In genomic region chr9:104194528-104194927, GRCm38 (mm10) we compare ENCODE assay signal across 19 mouse cellular contexts.
DNase-seq lines count a peak whose midpoint lies in the region; ATAC-seq and TF ChIP-seq lines count a peak whose summit lies in the region.
"Had no signal": no experiment of that assay in that cellular context is flagged by ENCODE, and none has a peak within 500 bp of the region (broad histone marks: within the 10 kb centered on the region; RNA-seq: fewer than 3 reads in every experiment).

No protein-coding gene starts in this region.

- no peak for TF ChIP-seq CTCF in heart, postnatal 0 days (IDR thresholded peaks at IDR 0.05; ENCODE audit: low read depth)

- H3K9ac ChIP-seq in heart, embryonic 13.5 days: no peak overlapping the region
- H3K9ac ChIP-seq in heart, embryonic 11.5 days (ENCODE audit: low read depth, low read length): no peak overlapping the region
- no peak overlapping the region for H3K9ac ChIP-seq in heart, postnatal 0 days (replicated peaks; ENCODE audit: low read depth, low read length)
- H3K9ac ChIP-seq: embryonic facial prominence, embryonic 13.5 days; forebrain, embryonic 12.5 days; hindbrain, embryonic 14.5 days; intestine, embryonic 15.5 days had no signal

- no peaks in the 10 kb centered on the region for H3K9me3 ChIP-seq in heart, embryonic 13.5 days
- no peaks in the 10 kb centered on the region for H3K9me3 ChIP-seq in heart, embryonic 11.5 days (replicated peaks; ENCODE audit: control insufficient read depth, low read length)
- H3K9me3 ChIP-seq in heart, postnatal 0 days (replicated peaks; ENCODE audit: control insufficient read depth, low read length): no peaks in the 10 kb centered on the region
- H3K9me3 ChIP-seq in heart, embryonic 10.5 days: no peaks in the 10 kb centered on the region
- H3K9me3 ChIP-seq: embryonic facial prominence, embryonic 13.5 days; forebrain, embryonic 12.5 days; intestine, embryonic 15.5 days had no signal

- no peak overlapping the region for H3K4me2 ChIP-seq in heart, embryonic 13.5 days
- no peak overlapping the region for H3K4me2 ChIP-seq in heart, embryonic 11.5 days
- no peak overlapping the region for H3K4me2 ChIP-seq in heart, postnatal 0 days (ENCODE audit: low read depth, low read length)
- H3K4me2 ChIP-seq: embryonic facial prominence, embryonic 13.5 days; forebrain, embryonic 12.5 days; hindbrain, embryonic 14.5 days; intestine, embryonic 15.5 days had no signal

- TF ChIP-seq EP300 in heart, postnatal 0 days (IDR thresholded peaks at IDR 0.05; ENCODE audit: low read depth): no peak

- H3K4me1 ChIP-seq in heart, embryonic 13.5 days: peaks cover 25% of the 10 kb centered on the region
- no peaks in the 10 kb centered on the region for H3K4me1 ChIP-seq in heart, embryonic 11.5 days (ENCODE audit: control insufficient read depth, insufficient read depth, low read length)
- H3K4me1 ChIP-seq in heart, postnatal 0 days (ENCODE audit: control insufficient read depth, insufficient read depth): peaks cover 4% of the 10 kb centered on the region; the same call in 1 of the 2 replicates
- H3K4me1 ChIP-seq in heart, embryonic 10.5 days: no peaks in the 10 kb centered on the region
- H3K4me1 ChIP-seq: embryonic facial prominence, embryonic 13.5 days; forebrain, embryonic 12.5 days; intestine, embryonic 15.5 days had no signal

- DNase-seq in heart, postnatal 0 days (ENCODE audit: low spot score): peak; percentile 76
- no peak for DNase-seq in heart, embryonic 10.5 days (ENCODE audit: low spot score)
- DNase-seq in retina, postnatal 1 day: peak; percentile 14
- no peak for DNase-seq in embryo, embryonic 11 days
- DNase-seq in layer of hippocampus, postnatal 36 days: no peak
- DNase-seq: adrenal gland, postnatal 10 days; cerebellum, adult 11-12 months; cerebellum, adult 9-10 months; cerebellum, postnatal 25 days; gastrocnemius, postnatal 10 days; kidney, adult 18-20 months had no signal

- WGBS in heart, embryonic 13.5 days: 44% methylated on average over 2 of the region's 2 CpGs
- 58% methylated on average over 2 of the region's 2 CpGs for WGBS in heart, embryonic 11.5 days (ENCODE audit: insufficient replicate concordance)
- WGBS in heart, postnatal 0 days: 45% methylated on average over 2 of the region's 2 CpGs
- 63% methylated on average over 2 of the region's 2 CpGs for whole genome bisulfite sequencing in heart, embryonic 10.5 days

- no peak overlapping the region for H3K4me3 ChIP-seq in heart, embryonic 13.5 days
- no peak overlapping the region for H3K4me3 ChIP-seq in heart, embryonic 11.5 days (ENCODE audit: low read depth, low read length)
- no peak overlapping the region for H3K4me3 ChIP-seq in heart, postnatal 0 days (ENCODE audit: low read depth, low read length)
- H3K4me3 ChIP-seq in heart, embryonic 10.5 days: no peak overlapping the region
- H3K4me3 ChIP-seq: embryonic facial prominence, embryonic 13.5 days; forebrain, embryonic 12.5 days; heart, adult 2 months; intestine, embryonic 15.5 days had no signal

- no peak for ATAC-seq in heart, embryonic 13.5 days (ENCODE audit: extremely low read depth, insufficient number of reproducible peaks, low FRiP score, low TSS enrichment)
- no peak for ATAC-seq in heart, embryonic 11.5 days (replicated peaks; ENCODE audit: insufficient number of reproducible peaks, low FRiP score, low TSS enrichment)
- ATAC-seq in heart, postnatal 0 days (ENCODE audit: insufficient read depth, low read depth): peak; percentile 77
- ATAC-seq: forebrain, embryonic 16.5 days; intestine, embryonic 15.5 days had no signal

- H3K27me3 ChIP-seq in heart, embryonic 13.5 days (replicated peaks): no peaks in the 10 kb centered on the region
- no peaks in the 10 kb centered on the region for H3K27me3 ChIP-seq in heart, embryonic 11.5 days (ENCODE audit: control insufficient read depth, insufficient read depth, low read length)
- no peaks in the 10 kb centered on the region for H3K27me3 ChIP-seq in heart, postnatal 0 days (ENCODE audit: control insufficient read depth, insufficient read depth, low read length)
- H3K27me3 ChIP-seq in heart, embryonic 10.5 days (ENCODE audit: insufficient read depth, poor library complexity, severe bottlenecking): no peaks in the 10 kb centered on the region
- H3K27me3 ChIP-seq: embryonic facial prominence, embryonic 13.5 days; forebrain, embryonic 12.5 days; intestine, embryonic 15.5 days had no signal

- peaks cover 75% of the 10 kb centered on the region for H3K36me3 ChIP-seq in heart, embryonic 13.5 days
- H3K36me3 ChIP-seq in heart, embryonic 11.5 days (ENCODE audit: control insufficient read depth, insufficient read depth, low read length): peaks cover 17% of the 10 kb centered on the region
- peaks cover 64% of the 10 kb centered on the region for H3K36me3 ChIP-seq in heart, postnatal 0 days (replicated peaks; ENCODE audit: control insufficient read depth, insufficient read depth, low read length)
- H3K36me3 ChIP-seq in heart, embryonic 10.5 days: peaks cover 78% of the 10 kb centered on the region

- H3K27ac ChIP-seq in heart, embryonic 13.5 days (replicated peaks): peak overlapping the region; percentile 84
- no peak overlapping the region for H3K27ac ChIP-seq in heart, embryonic 11.5 days (ENCODE audit: low read depth, low read length)
- peak overlapping the region; percentile 85 for H3K27ac ChIP-seq in heart, postnatal 0 days (ENCODE audit: low read depth)
- no peak overlapping the region for H3K27ac ChIP-seq in heart, embryonic 10.5 days
- H3K27ac ChIP-seq: embryonic facial prominence, embryonic 13.5 days; forebrain, embryonic 12.5 days; heart, adult 2 months; hindbrain, embryonic 14.5 days; intestine, embryonic 15.5 days had no signal

Comparison
In these comparisons a context has a peak if more than half of its experiments do, and no peak if none do; other contexts are left out.
1. H3K27ac ChIP-seq: peak in heart, embryonic 13.5 days (single experiment) and heart, postnatal 0 days (single experiment); none in heart, embryonic 11.5 days (single experiment) and heart, embryonic 10.5 days (single experiment).
2. DNase-seq: peak in heart, postnatal 0 days (single experiment) and retina, postnatal 1 day (single experiment); none in heart, embryonic 10.5 days (single experiment), embryo, embryonic 11 days (single experiment) and layer of hippocampus, postnatal 36 days (0 of 2).